Comparison of ENCODE assay signal across 9 mouse cellular contexts in the genomic region with DNA sequence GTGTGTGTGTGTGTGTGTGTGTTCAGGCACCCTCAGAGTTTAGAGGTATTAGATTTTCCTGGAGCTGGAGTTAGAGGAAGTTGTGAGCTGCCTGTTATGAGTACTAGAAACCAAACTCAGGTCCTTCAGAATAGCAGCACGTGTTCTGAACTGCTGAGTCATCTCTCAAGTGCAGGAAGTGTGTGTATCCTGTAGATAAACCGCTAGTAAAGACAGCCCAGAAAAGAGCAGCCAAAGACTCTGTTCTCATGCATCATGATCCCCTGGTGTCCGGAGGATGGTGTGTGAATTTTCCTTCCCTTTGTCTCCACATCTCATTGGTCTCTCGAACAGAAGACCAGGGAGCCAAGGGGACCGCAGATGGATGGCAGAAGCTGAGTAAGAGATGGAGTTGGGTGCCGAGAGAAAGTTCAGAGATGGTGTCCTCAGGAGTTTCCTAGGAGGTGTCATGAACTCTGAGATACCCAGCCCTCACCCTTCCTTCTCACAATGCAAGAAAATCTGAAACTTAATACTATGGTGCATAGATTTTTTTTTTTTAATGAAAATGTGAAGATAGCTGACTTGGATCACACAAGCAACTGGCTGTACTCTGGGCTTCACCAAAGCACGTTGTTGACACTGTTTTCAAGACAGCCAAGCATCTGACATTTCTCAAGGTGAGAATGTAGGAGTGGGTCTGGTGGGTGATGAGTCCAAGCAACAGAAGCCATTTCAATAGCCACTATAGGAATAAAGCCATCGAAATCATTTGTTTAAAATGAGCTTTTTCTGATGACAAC. TPM values are rescaled to one million over a fixed set of nuclear protein-coding genes. Genes with fewer than 3 reads are reported as not detected.
DNase-seq lines count a peak whose midpoint lies in the region; TF ChIP-seq lines count a peak whose summit lies in the region.
"Had no signal": no experiment of that assay in that cellular context is flagged by ENCODE, and none has a peak within 500 bp of the region (broad histone marks: within the 10 kb centered on the region; RNA-seq: fewer than 3 reads in every experiment).

No protein-coding gene starts in this region.

- no peaks in the 10 kb centered on the region; the same call in 1 of the 2 replicates for H3K4me1 ChIP-seq in spleen, adult 2 months (ENCODE audit: control insufficient read depth, insufficient read depth, insufficient read length)
- no peaks in the 10 kb centered on the region for H3K4me1 ChIP-seq in cerebellum, adult 2 months (ENCODE audit: control insufficient read depth, insufficient read depth, low read length)

- no peak for TF ChIP-seq POLR2A in spleen, adult 2 months (IDR thresholded peaks at IDR 0.05; ENCODE audit: low read depth, low read length)
- TF ChIP-seq POLR2A in cerebellum, adult 2 months (IDR thresholded peaks at IDR 0.05; ENCODE audit: borderline replicate concordance, insufficient read depth, low read length) = no peak

- H3K36me3 ChIP-seq in spleen, adult 2 months (ENCODE audit: control insufficient read depth, insufficient read depth, low read length) = no peaks in the 10 kb centered on the region

- TF ChIP-seq CTCF in spleen, adult 2 months (IDR thresholded peaks at IDR 0.05; ENCODE audit: extremely low read depth, insufficient read depth, insufficient read length, insufficient replicate concordance) = no peak
- TF ChIP-seq CTCF in cerebellum, adult 2 months (IDR thresholded peaks at IDR 0.05; ENCODE audit: borderline replicate concordance, insufficient read depth, low read depth, low read length) = no peak

- DNase-seq in R1 (ENCODE audit: low read depth, low spot score) = peak; percentile 49
- DNase-seq in embryo, embryonic 11.5 days (ENCODE audit: low read depth, low spot score) = peak; percentile 20
- peak; percentile 77 for DNase-seq in liver
- DNase-seq in spleen, adult 2 months (ENCODE audit: low read depth in 1 of 2, low spot score in 2 of 2) = peak in 1 of 2 experiments; percentile 5
- DNase-seq in layer of hippocampus, postnatal 25 days (ENCODE audit: extremely low spot score in 1 of 2, low spot score in 1 of 2) = no peak
- DNase-seq in cerebellum, adult 2 months = no peak
- DNase-seq in gastrocnemius, postnatal 10 days = no peak

- WGBS in spleen, adult 2 months = 20% methylated on average over 8 of the region's 8 CpGs
- WGBS in cerebellum, adult 2 months = 74% methylated on average over 8 of the region's 8 CpGs

- no peaks in the 10 kb centered on the region for H3K27me3 ChIP-seq in spleen, adult 2 months (ENCODE audit: control insufficient read depth, insufficient read depth, low read length)
- H3K27me3 ChIP-seq in cerebellum, adult 2 months (ENCODE audit: control insufficient read depth, insufficient read depth, low read length) = no peaks in the 10 kb centered on the region

- H3K27ac ChIP-seq in spleen, adult 2 months (ENCODE audit: insufficient read depth, low read length) = 0 out of 2 replicates have a peak overlapping the region, but pooled peaks have one; percentile 5
- H3K27ac ChIP-seq in cerebellum, adult 2 months (ENCODE audit: insufficient read depth, low read length) = no peak overlapping the region

- no peak overlapping the region for H3K4me3 ChIP-seq in spleen, adult 2 months (ENCODE audit: extremely low read depth, insufficient read depth, insufficient read length)
- H3K4me3 ChIP-seq in cerebellum, adult 2 months (replicated peaks; ENCODE audit: insufficient read depth, low read depth, low read length) = no peak overlapping the region

RNA-seq across cellular contexts. Expression of a gene that starts 27.3 kb away (rescaled TPM):
- polyA plus RNA-seq in spleen, adult 2 months (2012; rRNA removed) = 8.6 and 8.9 TPM in 2 replicates
- total RNA-seq in layer of hippocampus, postnatal 25 days (2021) = 100 to 1,000 TPM; 135 to 145 TPM
- 39.9 and 42.0 TPM in 2 replicates for polyA plus RNA-seq in cerebellum, adult 2 months (2012; rRNA removed)
- 10 to 100 TPM; 19.4 to 20.1 TPM for total RNA-seq in gastrocnemius, postnatal 10 days (2021)

RNA-seq across cellular contexts. Expression of a gene that starts 50.1 kb away (rescaled TPM):
- not detected in 2 replicates for polyA plus RNA-seq in spleen, adult 2 months (2012; rRNA removed)
- total RNA-seq in layer of hippocampus, postnatal 25 days (2021) = under 1 TPM; 0.22 to 0.77 TPM
- polyA plus RNA-seq in cerebellum, adult 2 months (2012; rRNA removed) = not detected in 2 replicates
- total RNA-seq in gastrocnemius, postnatal 10 days (2021) = not detected
- total RNA-seq: heart, postnatal 36 days had no signal
- polyA plus RNA-seq: small intestine, adult 2 months had no signal

Comparison
In these comparisons a context has a peak if more than half of its experiments do, and no peak if none do; other contexts are left out.
1. DNase-seq: peak in R1 (single experiment), embryo, embryonic 11.5 days (single experiment) and liver (single experiment); none in layer of hippocampus, postnatal 25 days (0 of 2), cerebellum, adult 2 months (0 of 2) and gastrocnemius, postnatal 10 days (single experiment).
2. RNA of a gene that starts 27.3 kb away (total RNA-seq): 135 to 145 TPM in layer of hippocampus, postnatal 25 days; 19.4 to 20.1 TPM in gastrocnemius, postnatal 10 days; every median in the first group is over 4 times any median in the second.